Mouse (Mus musculus) granulocyte monocyte progenitor cell, adult 5-6 weeks (primary cell): ENCODE data around the gene Tmem59. TPM values are rescaled to one million over a fixed set of nuclear protein-coding genes. Genes with fewer than 3 reads are reported as not detected.

Experiments
- ATAC-seq: replicated peaks from 2 replicates; pipeline ENCODE4 v1.8.0; 2016; ENCODE audit warnings: mild to moderate bottlenecking, moderate TSS enrichment, inconsistent platforms; ENCODE audit not compliant: poor library complexity, severe bottlenecking
- total RNA-seq, 2 experiments: library from RNA; stranded (forward) in 1 of 2; stranded (reverse) in 1 of 2; fragments of 200-712, 200-1000 nt in 1 of 2; fragments of >200 nt in 1 of 2; fragmentation: Nextera tagmentation in 1 of 2; gene quantifications; 2 replicates each; pipeline ENCODE4 v1.2.3; 2014 to 2017

Gene Tmem59
- total RNA-seq, 2 experiments from 2014 or later = 154 to 182 TPM

- ATAC-seq = no peak
Measured at GRCm38 (mm10) chr4:107223225-107224204, 45.3 kb downstream of the Tmem59 start.

GRCm38 (mm10) chr4:107226313-107226712 lies 48.1 kb downstream of the Tmem59 start:
- 0 out of 2 replicates have a peak, but pooled peaks have one; percentile 33 for ATAC-seq

- no peak for ATAC-seq
Measured at GRCm38 (mm10) chr4:107232219-107232618, 54.0 kb downstream of the Tmem59 start.

GRCm38 (mm10) chr4:107238253-107238652 lies 60.1 kb downstream of the Tmem59 start:
- no peak for ATAC-seq

- no peak for ATAC-seq
Measured at GRCm38 (mm10) chr4:107240196-107240595, 62.0 kb downstream of the Tmem59 start.

GRCm38 (mm10) chr4:107243365-107244333 lies 65.5 kb downstream of the Tmem59 start:
- ATAC-seq = no peak

- no peak for ATAC-seq
Measured at GRCm38 (mm10) chr4:107245368-107245767, 67.2 kb downstream of the Tmem59 start.

- ATAC-seq = no peak
Measured at GRCm38 (mm10) chr4:107246040-107246439, 67.8 kb downstream of the Tmem59 start.

GRCm38 (mm10) chr4:107247110-107247509 lies 68.9 kb downstream of the Tmem59 start:
- ATAC-seq = no peak; the same call in 1 of the 2 replicates

- ATAC-seq = no peak
Measured at GRCm38 (mm10) chr4:107248061-107248460, 69.9 kb downstream of the Tmem59 start.

GRCm38 (mm10) chr4:107249471-107249870 lies 71.3 kb downstream of the Tmem59 start:
- ATAC-seq = no peak

GRCm38 (mm10) chr4:107250494-107250893 lies 72.3 kb downstream of the Tmem59 start:
- ATAC-seq = no peak

Other genes starting within 250 kb of the Tmem59 start
- gene Mrpl37, start 111.5 kb upstream of the Tmem59 start, total RNA-seq (2014; fragmentation: Nextera tagmentation) = 78.5 and 105 TPM in 2 replicates
- gene Mrpl37, start 111.5 kb upstream of the Tmem59 start, total RNA-seq (2017) = 56.6 and 61.0 TPM in 2 replicates
- gene Cyb5rl, start 111.4 kb upstream of the Tmem59 start, total RNA-seq (2014; fragmentation: Nextera tagmentation) = 8.8 and 10.4 TPM in 2 replicates
- gene Cyb5rl, start 111.4 kb upstream of the Tmem59 start, total RNA-seq (2017) = 7.2 and 10.9 TPM in 2 replicates
- not detected in 2 replicates for gene Cdcp2, start 81.5 kb upstream of the Tmem59 start, total RNA-seq (2014; fragmentation: Nextera tagmentation)
- not detected in 2 replicates for gene Cdcp2, start 81.5 kb upstream of the Tmem59 start, total RNA-seq (2017)
- gene Tceanc2, start 717 bp downstream of the Tmem59 start, total RNA-seq (2014; fragmentation: Nextera tagmentation) = 17.6 and 36.5 TPM in 2 replicates
- 23.3 and 28.8 TPM in 2 replicates for gene Tceanc2, start 717 bp downstream of the Tmem59 start, total RNA-seq (2017)
- not detected in 2 replicates for gene Ldlrad1, start 30.8 kb downstream of the Tmem59 start, total RNA-seq (2014; fragmentation: Nextera tagmentation)
- not detected in 2 replicates for gene Ldlrad1, start 30.8 kb downstream of the Tmem59 start, total RNA-seq (2017)
- gene Lrrc42, start 75.1 kb downstream of the Tmem59 start, total RNA-seq (2014; fragmentation: Nextera tagmentation) = 20.4 and 21.8 TPM in 2 replicates
- 2.5 and 4.7 TPM in 2 replicates for gene Lrrc42, start 75.1 kb downstream of the Tmem59 start, total RNA-seq (2017)
- 7.8 and 18.0 TPM in 2 replicates for gene Hspb11, start 75.2 kb downstream of the Tmem59 start, total RNA-seq (2014; fragmentation: Nextera tagmentation)
- gene Hspb11, start 75.2 kb downstream of the Tmem59 start, total RNA-seq (2017) = 7.9 and 14.2 TPM in 2 replicates
- not detected in 2 replicates for gene Dio1, start 128.8 kb downstream of the Tmem59 start, total RNA-seq (2014; fragmentation: Nextera tagmentation)
- not detected in 2 replicates for gene Dio1, start 128.8 kb downstream of the Tmem59 start, total RNA-seq (2017)
- gene Yipf1, start 136.0 kb downstream of the Tmem59 start, total RNA-seq (2014; fragmentation: Nextera tagmentation) = 44.1 and 53.5 TPM in 2 replicates
- 32.0 and 38.8 TPM in 2 replicates for gene Yipf1, start 136.0 kb downstream of the Tmem59 start, total RNA-seq (2017)
- 43.5 and 56.0 TPM in 2 replicates for gene Ndc1, start 189.4 kb downstream of the Tmem59 start, total RNA-seq (2014; fragmentation: Nextera tagmentation)
- gene Ndc1, start 189.4 kb downstream of the Tmem59 start, total RNA-seq (2017) = 96.2 and 181 TPM in 2 replicates